15 mouse cellular contexts compared by ENCODE assay signal in the genomic region with DNA sequence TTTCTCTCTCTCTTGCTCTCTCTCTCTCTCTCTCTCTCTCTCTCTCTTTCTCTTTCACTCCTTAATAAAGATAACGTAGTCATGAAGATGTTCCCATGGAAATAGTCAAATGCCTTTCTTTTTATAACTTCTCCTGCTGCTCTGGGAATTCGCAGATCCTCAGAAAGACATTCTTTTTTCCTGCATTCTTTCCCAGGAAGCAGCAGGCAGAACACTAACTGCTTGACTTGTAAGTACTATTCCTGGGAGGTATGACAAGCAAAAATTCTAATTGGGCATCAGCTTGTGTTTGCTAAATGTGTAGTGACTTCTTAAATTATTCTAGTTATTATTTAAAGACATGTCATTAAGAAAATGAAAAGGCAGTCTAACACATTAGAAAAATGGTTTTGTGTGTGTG.
"Had no signal": no experiment of that assay in that cellular context is flagged by ENCODE, and none has a peak within 500 bp of the region (broad histone marks: within the 10 kb centered on the region; RNA-seq: fewer than 3 reads in every experiment).

No protein-coding gene starts in this region.

- H3K9ac ChIP-seq: limb, embryonic 13.5 days; liver, embryonic 14.5 days; neural tube, embryonic 12.5 days had no signal

- H3K4me3 ChIP-seq: limb, embryonic 13.5 days; midbrain, embryonic 10.5 days; neural tube, embryonic 12.5 days had no signal

- DNase-seq: kidney, adult 2 months; kidney, postnatal 10 days; left cerebral cortex, postnatal 4 days; lung, adult 2 months; lung, postnatal 4 days; midbrain, embryonic 14.5 days; right cerebral cortex, postnatal 4 days; spleen, adult 18-20 months; thymus, adult 18-20 months; thymus, postnatal 14 days had no signal

- H3K9me3 ChIP-seq: limb, embryonic 13.5 days; midbrain, embryonic 10.5 days; neural tube, embryonic 12.5 days had no signal

- H3K27ac ChIP-seq: limb, embryonic 13.5 days; liver, embryonic 14.5 days; midbrain, embryonic 10.5 days; neural tube, embryonic 12.5 days had no signal

- H3K27me3 ChIP-seq: limb, embryonic 13.5 days; neural tube, embryonic 12.5 days had no signal

- ATAC-seq: lung, postnatal 0 days had no signal

- H3K4me1 ChIP-seq: limb, embryonic 13.5 days; midbrain, embryonic 10.5 days; neural tube, embryonic 12.5 days had no signal

- H3K4me2 ChIP-seq: limb, embryonic 13.5 days; neural tube, embryonic 12.5 days had no signal

- H3K36me3 ChIP-seq: limb, embryonic 13.5 days; midbrain, embryonic 10.5 days; neural tube, embryonic 12.5 days had no signal
